Comparison of ENCODE assay signal across 19 mouse cellular contexts in genomic region chr1:79850341-79850740, GRCm38 (mm10). TPM values are rescaled to one million over a fixed set of nuclear protein-coding genes. Genes with fewer than 3 reads are reported as not detected.
A peak's percentile ranks its signal among the peaks of the same experiment; 100 is the strongest.
DNase-seq lines count a peak whose midpoint lies in the region; ATAC-seq and TF ChIP-seq lines count a peak whose summit lies in the region.
"Had no signal": no experiment of that assay in that cellular context is flagged by ENCODE, and none has a peak within 500 bp of the region (broad histone marks: within the 10 kb centered on the region; RNA-seq: fewer than 3 reads in every experiment).

No protein-coding gene starts in this region.

- peaks cover 27% of the 10 kb centered on the region for H3K4me1 ChIP-seq in heart, embryonic 13.5 days
- H3K4me1 ChIP-seq in heart, postnatal 0 days (ENCODE audit: control insufficient read depth, insufficient read depth): peaks cover 10% of the 10 kb centered on the region
- H3K4me1 ChIP-seq: liver, embryonic 15.5 days had no signal

- WGBS in heart, embryonic 13.5 days: 38% methylated on average over 10 of the region's 10 CpGs
- WGBS in heart, postnatal 0 days: 25% methylated on average over 10 of the region's 10 CpGs

- ATAC-seq in heart, embryonic 13.5 days (ENCODE audit: extremely low read depth, insufficient number of reproducible peaks, low FRiP score, low TSS enrichment): no peak
- peak; percentile 73 for ATAC-seq in heart, postnatal 0 days (ENCODE audit: insufficient read depth, low read depth)
- ATAC-seq: forebrain, embryonic 16.5 days; lung, postnatal 0 days had no signal

- peaks cover 3% of the 10 kb centered on the region for H3K36me3 ChIP-seq in heart, embryonic 13.5 days
- H3K36me3 ChIP-seq in heart, postnatal 0 days (replicated peaks; ENCODE audit: control insufficient read depth, insufficient read depth, low read length): no peaks in the 10 kb centered on the region
- H3K36me3 ChIP-seq: liver, embryonic 15.5 days had no signal

- intact Hi-C loops in left cerebral cortex, postnatal 4 days (cut with DNase I): no loop called here

- H3K4me2 ChIP-seq in heart, embryonic 13.5 days: peak overlapping the region; percentile 41
- peak overlapping the region; percentile 17; the same call in 1 of the 2 replicates for H3K4me2 ChIP-seq in heart, postnatal 0 days (ENCODE audit: low read depth, low read length)
- H3K4me2 ChIP-seq: limb, embryonic 13.5 days; liver, embryonic 15.5 days; neural tube, embryonic 13.5 days had no signal

- H3K9me3 ChIP-seq in heart, embryonic 13.5 days: no peaks in the 10 kb centered on the region
- no peaks in the 10 kb centered on the region for H3K9me3 ChIP-seq in heart, postnatal 0 days (replicated peaks; ENCODE audit: control insufficient read depth, low read length)
- H3K9me3 ChIP-seq: limb, embryonic 13.5 days; liver, embryonic 15.5 days; megakaryocyte, embryonic 14.5 days; neural tube, embryonic 13.5 days had no signal

- no peaks in the 10 kb centered on the region for H3K27me3 ChIP-seq in heart, embryonic 13.5 days (replicated peaks)
- H3K27me3 ChIP-seq in heart, postnatal 0 days (ENCODE audit: control insufficient read depth, insufficient read depth, low read length): no peaks in the 10 kb centered on the region
- H3K27me3 ChIP-seq: liver, embryonic 15.5 days; megakaryocyte, embryonic 14.5 days; neural tube, embryonic 13.5 days had no signal

- TF ChIP-seq CTCF in heart, postnatal 0 days (IDR thresholded peaks at IDR 0.05; ENCODE audit: low read depth): no peak

- H3K4me3 ChIP-seq in heart, embryonic 13.5 days: no peak overlapping the region
- no peak overlapping the region for H3K4me3 ChIP-seq in heart, postnatal 0 days (ENCODE audit: low read depth, low read length)
- H3K4me3 ChIP-seq: limb, embryonic 13.5 days; liver, embryonic 15.5 days; neural tube, embryonic 13.5 days had no signal

- TF ChIP-seq EP300 in heart, postnatal 0 days (IDR thresholded peaks at IDR 0.05; ENCODE audit: low read depth): no peak

- H3K9ac ChIP-seq in heart, embryonic 13.5 days: no peak overlapping the region
- H3K9ac ChIP-seq in heart, postnatal 0 days (replicated peaks; ENCODE audit: low read depth, low read length): no peak overlapping the region
- H3K9ac ChIP-seq: limb, embryonic 13.5 days; liver, embryonic 15.5 days; neural tube, embryonic 13.5 days had no signal

- DNase-seq in gastrocnemius, postnatal 25 days: peak; percentile 44
- no peak for DNase-seq in gastrocnemius, postnatal 10 days
- DNase-seq in kidney, adult 9 months: peak; percentile 14
- DNase-seq in kidney, postnatal 4 days: no peak
- DNase-seq in heart, postnatal 0 days (ENCODE audit: low spot score): peak; percentile 63
- DNase-seq in ovary, postnatal 14 days (ENCODE audit: low spot score): no peak
- DNase-seq in left cerebral cortex, postnatal 4 days: no peak
- DNase-seq: cerebellum, adult 11 months; cerebellum, postnatal 10 days; midbrain, embryonic 14.5 days; spleen, adult 18-20 months; thymus, postnatal 4 days had no signal

- peak overlapping the region; percentile 31 for H3K27ac ChIP-seq in heart, embryonic 13.5 days (replicated peaks)
- peak overlapping the region; percentile 43 for H3K27ac ChIP-seq in heart, postnatal 0 days (ENCODE audit: low read depth)
- H3K27ac ChIP-seq: limb, embryonic 13.5 days; liver, embryonic 15.5 days; neural tube, embryonic 13.5 days had no signal

RNA-seq across cellular contexts. Expression of gene Serpine2, which starts 10.6 kb away (rescaled TPM):
- 10 to 100 TPM; 65.6 to 84.1 TPM for total RNA-seq in gastrocnemius, postnatal 25 days (2021)
- total RNA-seq in gastrocnemius, postnatal 10 days (2021): 10 to 100 TPM; 47.0 to 86.2 TPM
- polyA plus RNA-seq in heart, embryonic 13.5 days (2015; fragmentation: Nextera tagmentation; extraction: Ambion mirVana): 144 and 148 TPM in 2 replicates
- total RNA-seq in heart, postnatal 0 days (2014; rRNA removed; ENCODE audit: low replicate concordance): 21.2 and 26.0 TPM in 2 replicates
- polyA plus RNA-seq in heart, postnatal 0 days (2015; fragmentation: Nextera tagmentation; extraction: Ambion mirVana): 50.5 and 55.7 TPM in 2 replicates
- 100 to 1,000 TPM; 122 to 129 TPM for total RNA-seq in left cerebral cortex, postnatal 4 days (2021)

Comparison
In these comparisons a context has a peak if more than half of its experiments do, and no peak if none do; other contexts are left out.
1. DNase-seq: peak in gastrocnemius, postnatal 25 days (single experiment), kidney, adult 9 months (single experiment) and heart, postnatal 0 days (single experiment); none in gastrocnemius, postnatal 10 days (single experiment), kidney, postnatal 4 days (0 of 2), ovary, postnatal 14 days (single experiment) and left cerebral cortex, postnatal 4 days (single experiment).